Mouse (Mus musculus) kidney, adult 2 months (tissue): ENCODE results near the gene Satb1.

Source experiments
- CTCF ChIP-seq: fragments of 200-500 bp; conservative IDR thresholded peaks from 2 replicates; pipeline ENCODE4 v1.5.1; 2011; ENCODE audit warnings: low read depth, mild to moderate bottlenecking, control low read depth, low read length, moderate library complexity, mixed read lengths; ENCODE audit not compliant: insufficient read depth, insufficient read length
- POLR2A ChIP-seq: fragments of 200-500 bp; IDR thresholded peaks from one replicate; pipeline ENCODE4 v1.6.1; 2011; ENCODE audit warnings: low read depth, low read length, control low read depth

DNA sequence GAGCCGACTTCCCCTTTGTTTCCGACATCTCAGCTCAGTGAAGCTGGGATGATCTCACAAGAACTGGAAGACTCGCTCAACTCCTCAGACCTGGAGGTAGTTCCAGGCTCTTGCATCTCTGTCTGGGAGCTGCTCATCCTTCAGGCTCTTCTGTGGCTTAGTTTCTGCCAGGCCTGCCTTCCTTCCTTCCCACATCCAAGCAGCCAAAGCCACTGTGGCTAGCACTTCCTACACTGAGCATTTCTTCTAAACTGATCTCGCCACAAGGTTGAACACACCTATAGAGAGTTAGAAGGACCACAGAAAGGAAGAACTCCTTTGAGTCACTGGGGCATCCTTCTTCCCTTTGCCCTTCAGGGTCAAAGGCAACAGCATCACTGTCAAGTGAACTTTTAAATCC, 44.0 kb downstream of the Satb1 start:
- TF ChIP-seq POLR2A, result no peak
- no peak for TF ChIP-seq CTCF
